Mouse (Mus musculus): ENCODE results near the gene Mettl23. TPM values are rescaled to one million over a fixed set of nuclear protein-coding genes. Genes with fewer than 3 reads are reported as not detected.

Gene Mettl23
- polyA plus RNA-seq, 1 experiment = 34.0 TPM

DNA sequence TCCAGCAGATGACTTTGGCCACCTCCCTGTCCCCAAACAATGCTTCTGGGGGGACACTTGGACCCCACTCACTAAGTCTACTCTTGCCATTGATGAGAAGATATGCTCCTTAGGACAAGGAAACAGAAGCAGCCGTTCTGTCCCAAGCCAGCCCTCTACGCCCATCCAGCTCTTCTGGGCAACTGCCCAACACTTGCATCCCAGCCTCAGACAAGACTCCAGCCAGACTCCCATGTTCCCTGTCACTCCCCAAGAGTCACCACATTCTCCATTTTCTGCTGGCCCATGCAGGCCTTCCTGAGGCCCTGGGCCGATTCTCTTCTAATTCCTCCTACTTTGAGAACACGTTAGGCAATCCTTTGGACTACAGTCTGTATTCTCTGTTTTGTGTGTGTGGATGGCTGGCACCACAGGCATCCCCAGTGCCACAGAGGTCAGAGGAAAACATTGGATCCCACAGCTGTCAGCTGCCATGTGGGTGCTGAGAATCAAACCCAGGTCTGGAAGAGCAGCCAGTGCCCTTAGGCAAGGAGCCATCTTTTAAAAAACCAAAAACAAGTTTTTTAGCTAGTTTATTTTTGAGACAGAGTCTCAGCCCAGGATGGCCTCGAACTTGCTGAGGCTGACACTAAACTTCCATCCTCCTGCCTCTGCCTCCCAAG, 23.0 kb upstream of the Mettl23 start:
- Histone ChIP-seq H3K27me3 (ENCODE audit: control insufficient read depth, insufficient read depth, insufficient read length) (no peaks in the 10 kb centered on the region), H3K79me2 (ENCODE audit: control insufficient read depth, insufficient read depth) (peaks cover 88% of the 10 kb centered on the region), H3K4me2 (ENCODE audit: low read depth) (peak overlapping the region; percentile 69), H3K4me3 (no peak overlapping the region), H3K36me3 (ENCODE audit: control insufficient read depth, insufficient read depth) (no peaks in the 10 kb centered on the region), H3ac (ENCODE audit: control insufficient read depth, insufficient read length) (no peak overlapping the region)
- peak; percentile 29 to 70 (median 53) for TF ChIP-seq MYOG (IDR thresholded peaks at IDR 0.05; ENCODE audit: control insufficient read depth in 1 of 3, insufficient read depth in 1 of 3, insufficient read length in 2 of 3, low read depth in 2 of 3)
- TF ChIP-seq TCF12 (IDR thresholded peaks at IDR 0.05; ENCODE audit: insufficient read depth, poor library complexity, severe bottlenecking) = peak; percentile 16
- no peak for TF ChIP-seq MAX (IDR thresholded peaks at IDR 0.05; ENCODE audit: low read depth)
- peak; percentile 37 to 74 (median 66) for TF ChIP-seq MYOD1 (IDR thresholded peaks at IDR 0.05; ENCODE audit: control insufficient read depth in 1 of 3, insufficient read length in 2 of 3, low read depth in 2 of 3)

DNA sequence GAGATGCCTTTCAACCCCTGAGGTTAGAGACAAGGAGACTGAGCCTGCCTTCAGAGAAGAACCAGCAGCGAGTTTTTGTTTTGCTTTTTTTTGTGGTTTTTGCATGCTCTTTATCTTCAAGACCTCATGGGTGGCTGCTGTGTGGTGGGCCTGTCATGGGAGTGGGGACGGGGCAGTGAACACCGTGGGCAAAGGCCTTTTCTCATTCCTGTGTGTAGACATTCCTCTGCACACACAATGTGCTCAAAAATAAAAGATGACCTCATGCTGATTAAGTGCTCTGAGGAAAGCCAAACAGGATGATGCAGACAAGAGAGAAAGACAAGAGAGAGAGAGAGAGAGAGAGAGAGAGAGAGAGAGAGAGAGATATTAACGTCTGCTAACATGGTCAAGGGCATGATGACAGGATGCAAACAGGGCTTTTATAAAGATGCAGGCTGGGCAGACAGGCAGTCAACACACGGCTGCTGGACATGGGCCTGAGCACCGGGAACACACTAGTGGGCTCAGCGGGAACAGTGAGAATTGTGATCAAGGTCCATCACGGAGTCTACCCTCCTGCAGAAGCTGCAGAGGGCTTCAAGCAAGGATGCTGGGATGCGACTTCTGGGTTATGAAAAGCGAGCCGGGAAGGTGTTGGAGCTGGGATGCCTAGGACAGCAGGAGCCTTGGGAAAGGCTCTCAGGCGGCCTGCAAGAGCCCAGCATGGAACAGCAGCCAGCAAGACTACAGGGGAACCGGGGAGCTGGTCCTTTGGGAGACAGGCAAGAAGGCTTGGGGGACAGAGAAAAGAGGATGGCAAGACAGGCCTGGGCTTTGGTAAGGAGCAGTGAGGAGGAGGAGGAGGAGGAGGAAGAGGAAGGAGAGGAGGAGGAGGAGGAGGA, 21.8 kb upstream of the Mettl23 start:
- H3K4me2 ChIP-seq (ENCODE audit: low read depth) = peak overlapping the region; percentile 69

DNA sequence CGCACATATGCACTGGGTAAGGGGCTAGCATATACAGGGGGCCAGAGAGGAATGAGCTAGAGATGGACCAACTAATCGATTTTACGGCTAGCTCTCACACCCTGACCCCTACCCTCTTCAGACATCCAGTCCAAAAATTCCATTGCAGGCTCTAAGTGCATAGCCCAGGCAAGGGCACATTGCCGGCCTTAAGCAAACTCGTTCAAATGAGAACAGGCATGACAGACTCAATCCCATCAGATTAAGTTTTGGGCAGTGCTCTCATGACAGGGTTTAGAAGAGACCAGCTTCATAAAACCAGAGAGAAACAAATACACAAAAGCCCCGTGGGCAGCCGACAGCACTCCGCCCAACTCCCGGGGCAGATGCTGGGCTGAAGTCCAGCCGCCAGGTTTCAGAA, 20.9 kb upstream of the Mettl23 start:
- Histone ChIP-seq H3ac (ENCODE audit: control insufficient read depth, insufficient read length) (no peak overlapping the region), H3K4me2 (ENCODE audit: low read depth) (peak overlapping the region; percentile 69), H3K36me3 (ENCODE audit: control insufficient read depth, insufficient read depth) (no peaks in the 10 kb centered on the region), H3K79me2 (ENCODE audit: control insufficient read depth, insufficient read depth) (peaks cover 92% of the 10 kb centered on the region), H3K4me3 (no peak overlapping the region), H3K27me3 (ENCODE audit: control insufficient read depth, insufficient read depth, insufficient read length) (no peaks in the 10 kb centered on the region)
- TF ChIP-seq TCF12 (IDR thresholded peaks at IDR 0.05; ENCODE audit: insufficient read depth, poor library complexity, severe bottlenecking) (no peak), CEBPB (IDR thresholded peaks at IDR 0.05; ENCODE audit: insufficient read depth, poor library complexity, severe bottlenecking) (no peak), POLR2AphosphoS2 (IDR thresholded peaks at IDR 0.05; ENCODE audit: insufficient read length, low read depth) (no peak), REST (IDR thresholded peaks at IDR 0.05; ENCODE audit: insufficient read depth, insufficient read length) (no peak), TCF3 (IDR thresholded peaks at IDR 0.05; ENCODE audit: insufficient read length, low read depth) (no peak), E2F4 (IDR thresholded peaks at IDR 0.05; ENCODE audit: insufficient read depth) (no peak), MYOG (IDR thresholded peaks at IDR 0.05; ENCODE audit: control insufficient read depth in 1 of 3, insufficient read depth in 1 of 3, insufficient read length in 2 of 3, low read depth in 2 of 3) (no peak), POLR2A (IDR thresholded peaks at IDR 0.05; ENCODE audit: insufficient read length, low read depth) (no peak), SRF (IDR thresholded peaks at IDR 0.05; ENCODE audit: control insufficient read depth, insufficient read length, low read depth) (no peak), USF1 (IDR thresholded peaks at IDR 0.05; ENCODE audit: low read depth) (no peak), MAX (IDR thresholded peaks at IDR 0.05; ENCODE audit: low read depth) (no peak), MYOD1 (IDR thresholded peaks at IDR 0.05; ENCODE audit: control insufficient read depth in 1 of 3, insufficient read length in 2 of 3, low read depth in 2 of 3) (no peak)

More for the DNA sequence above, 21.8 kb upstream of the Mettl23 start:
- Histone ChIP-seq H3ac (ENCODE audit: control insufficient read depth, insufficient read length) (no peak overlapping the region), H3K79me2 (ENCODE audit: control insufficient read depth, insufficient read depth) (peaks cover 85% of the 10 kb centered on the region), H3K36me3 (ENCODE audit: control insufficient read depth, insufficient read depth) (no peaks in the 10 kb centered on the region), H3K4me3 (no peak overlapping the region), H3K27me3 (ENCODE audit: control insufficient read depth, insufficient read depth, insufficient read length) (no peaks in the 10 kb centered on the region)
- TF ChIP-seq CEBPB (IDR thresholded peaks at IDR 0.05; ENCODE audit: insufficient read depth, poor library complexity, severe bottlenecking) (no peak), MYOD1 (IDR thresholded peaks at IDR 0.05; ENCODE audit: control insufficient read depth in 1 of 3, insufficient read length in 2 of 3, low read depth in 2 of 3) (peak in 1 of 3 experiments; percentile 3), POLR2A (IDR thresholded peaks at IDR 0.05; ENCODE audit: insufficient read length, low read depth) (peak; percentile 13), POLR2AphosphoS2 (IDR thresholded peaks at IDR 0.05; ENCODE audit: insufficient read length, low read depth) (no peak), TCF12 (IDR thresholded peaks at IDR 0.05; ENCODE audit: insufficient read depth, poor library complexity, severe bottlenecking) (no peak), USF1 (IDR thresholded peaks at IDR 0.05; ENCODE audit: low read depth) (no peak), SRF (IDR thresholded peaks at IDR 0.05; ENCODE audit: control insufficient read depth, insufficient read length, low read depth) (no peak), REST (IDR thresholded peaks at IDR 0.05; ENCODE audit: insufficient read depth, insufficient read length) (no peak), E2F4 (IDR thresholded peaks at IDR 0.05; ENCODE audit: insufficient read depth) (no peak), TCF3 (IDR thresholded peaks at IDR 0.05; ENCODE audit: insufficient read length, low read depth) (no peak), MAX (IDR thresholded peaks at IDR 0.05; ENCODE audit: low read depth) (no peak), MYOG (IDR thresholded peaks at IDR 0.05; ENCODE audit: control insufficient read depth in 1 of 3, insufficient read depth in 1 of 3, insufficient read length in 2 of 3, low read depth in 2 of 3) (no peak)

DNA sequence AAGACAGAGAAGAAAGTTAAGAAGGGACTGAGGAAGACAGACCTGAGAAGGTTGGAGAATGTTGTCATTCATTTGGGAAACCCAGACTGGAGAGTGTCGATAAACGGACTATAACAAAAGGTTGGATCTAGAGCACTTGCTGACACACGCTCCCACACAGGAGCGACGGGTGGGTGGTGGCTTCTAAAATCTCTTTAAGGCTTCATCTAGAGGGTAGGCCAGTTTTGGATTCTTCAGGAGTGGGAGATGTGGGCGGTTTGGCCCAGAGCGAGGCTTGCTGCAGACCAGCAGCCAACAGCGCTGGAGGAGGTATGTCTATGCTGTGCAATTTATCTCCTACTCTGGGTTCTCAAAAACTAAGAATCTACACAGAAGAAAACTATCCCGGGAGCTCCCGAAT, 20.5 kb upstream of the Mettl23 start:
- Histone ChIP-seq H3K36me3 (ENCODE audit: control insufficient read depth, insufficient read depth) (no peaks in the 10 kb centered on the region), H3K79me2 (ENCODE audit: control insufficient read depth, insufficient read depth) (peaks cover 92% of the 10 kb centered on the region), H3ac (ENCODE audit: control insufficient read depth, insufficient read length) (no peak overlapping the region), H3K4me3 (no peak overlapping the region), H3K4me2 (ENCODE audit: low read depth) (peak overlapping the region; percentile 69), H3K27me3 (ENCODE audit: control insufficient read depth, insufficient read depth, insufficient read length) (no peaks in the 10 kb centered on the region)
- TF ChIP-seq REST (IDR thresholded peaks at IDR 0.05; ENCODE audit: insufficient read depth, insufficient read length) (no peak), E2F4 (IDR thresholded peaks at IDR 0.05; ENCODE audit: insufficient read depth) (no peak), MYOD1 (IDR thresholded peaks at IDR 0.05; ENCODE audit: control insufficient read depth in 1 of 3, insufficient read length in 2 of 3, low read depth in 2 of 3) (no peak), USF1 (IDR thresholded peaks at IDR 0.05; ENCODE audit: low read depth) (no peak), MAX (IDR thresholded peaks at IDR 0.05; ENCODE audit: low read depth) (no peak), POLR2AphosphoS2 (IDR thresholded peaks at IDR 0.05; ENCODE audit: insufficient read length, low read depth) (no peak), TCF3 (IDR thresholded peaks at IDR 0.05; ENCODE audit: insufficient read length, low read depth) (no peak)

All from myocyte (in vitro differentiated cells).